Mouse (Mus musculus) liver, adult 10 weeks (tissue): ENCODE data around the gene Tnfsf4. TPM values are rescaled to one million over a fixed set of nuclear protein-coding genes. Genes with fewer than 3 reads are reported as not detected.

Experiments
- polyA plus RNA-seq: library from polyadenylated mRNA; stranded (reverse); fragments of 350-450 nt; fragmentation: Illumina TruSeq; extraction: RNeasy Lipid Tissue Mini Kit (QIAGEN cat#74804); gene quantifications from one replicate; pipeline ENCODE4 v1.2.3, GENCODE M21; 2014; ENCODE audit warnings: low read depth, low replicate concordance

Gene Tnfsf4
- polyA plus RNA-seq: not detected

DNA sequence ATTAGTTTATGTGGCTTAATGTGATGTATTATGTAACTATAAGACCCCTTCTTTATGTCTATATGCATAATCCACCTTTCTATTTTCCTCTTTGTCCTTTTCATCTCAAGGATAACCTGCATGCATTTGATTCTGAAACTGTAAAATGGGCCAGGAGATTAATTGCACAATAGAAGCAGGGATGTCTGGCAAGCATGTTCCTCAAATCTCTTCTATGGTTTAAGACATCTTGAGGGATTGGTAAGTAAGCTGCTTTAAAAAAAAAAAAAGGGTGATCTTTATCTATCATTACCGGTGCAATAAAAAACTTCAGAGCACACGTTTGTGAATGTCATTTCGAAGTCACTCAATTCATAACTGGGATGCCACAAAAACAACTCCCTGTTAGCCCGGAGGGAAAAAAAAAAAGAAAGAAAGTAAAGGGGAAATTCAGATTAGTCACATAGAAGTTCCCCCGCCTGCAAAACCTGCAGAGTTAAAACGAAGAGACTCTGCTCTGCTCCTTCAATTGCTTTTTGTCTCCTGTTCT, at the start of gene Tnfsf4:
TSS of gene Tnfsf4 (plus strand) at position 479 of the 529 bp plus-strand sequence.

Other genes with a start within 250 kb of the Tnfsf4 start
- not detected for gene Tex50, start 236.1 kb upstream of the Tnfsf4 start, polyA plus RNA-seq
- 683 TPM for gene Prdx6, start 144.2 kb upstream of the Tnfsf4 start, polyA plus RNA-seq
- gene Tnfsf18, start 99.2 kb downstream of the Tnfsf4 start, polyA plus RNA-seq: not detected